In the genomic region with DNA sequence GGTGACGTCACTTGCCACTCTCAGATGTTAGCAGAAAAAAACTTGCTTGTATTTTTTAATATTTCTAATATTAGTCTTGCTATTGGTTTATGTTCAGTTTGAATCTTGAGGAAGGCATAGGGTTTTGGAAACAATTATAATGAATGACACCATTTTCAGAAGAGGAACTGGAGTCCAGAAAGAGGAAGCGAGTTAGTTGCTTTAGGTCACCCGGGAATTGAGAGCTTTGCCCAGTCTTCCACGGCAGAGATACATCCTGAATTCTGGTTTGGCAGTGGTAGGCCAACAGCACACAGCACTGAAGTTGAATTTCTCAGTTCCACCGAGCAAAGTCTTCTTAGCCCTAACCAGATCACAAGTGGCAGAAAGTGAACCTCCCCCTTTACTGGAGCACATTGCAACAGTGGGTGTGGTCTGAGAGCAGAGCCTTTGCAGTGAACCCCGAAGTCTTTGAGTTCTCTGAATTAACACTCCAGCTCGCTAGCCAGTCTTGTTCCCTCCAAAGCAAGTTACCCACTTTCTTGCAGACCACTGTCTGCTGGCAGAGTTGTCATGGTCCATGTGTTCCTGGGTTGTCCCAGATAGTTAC, we compare ENCODE assay signal across 21 mouse cellular contexts.
DNase-seq lines count a peak whose midpoint lies in the region; ATAC-seq and TF ChIP-seq lines count a peak whose summit lies in the region.
"Had no signal": no experiment of that assay in that cellular context is flagged by ENCODE, and none has a peak within 500 bp of the region (broad histone marks: within the 10 kb centered on the region; RNA-seq: fewer than 3 reads in every experiment).

No protein-coding gene starts in this region.

- peak; percentile 0; the same call in 1 of the 2 replicates for TF ChIP-seq RAD21 in CH12.LX (IDR thresholded peaks at IDR 0.05; ENCODE audit: low read depth, low read length)

- TF ChIP-seq POLR2A in lung, adult 2 months (IDR thresholded peaks at IDR 0.05; ENCODE audit: borderline replicate concordance, extremely low read depth, low read depth, low read length): no peak
- TF ChIP-seq POLR2A in CH12.LX (IDR thresholded peaks at IDR 0.05; ENCODE audit: low read depth, low read length): no peak

- no peak overlapping the region for H3K27ac ChIP-seq in lung, embryonic 16.5 days (ENCODE audit: low read length)
- H3K27ac ChIP-seq in CH12.LX (ENCODE audit: insufficient read depth, low read depth): no peak overlapping the region
- H3K27ac ChIP-seq: forebrain, embryonic 15.5 days; hindbrain, embryonic 15.5 days; liver, embryonic 12.5 days; macrophage had no signal

- no peak for DNase-seq in lung, adult 2 months
- peak; percentile 93 for DNase-seq in CH12.LX (ENCODE audit: extremely low read depth)
- DNase-seq in brain, adult 2 months (ENCODE audit: low read depth, low spot score): peak; percentile 12
- no peak for DNase-seq in right cerebral cortex, postnatal 4 days
- DNase-seq in thymus, postnatal 0 days (ENCODE audit: low spot score): no peak
- DNase-seq: adrenal gland, postnatal 25 days; cerebellum, postnatal 10 days; gastrocnemius, postnatal 36 days; kidney, adult 11 months; kidney, postnatal 10 days; midbrain, embryonic 14.5 days; right cerebral cortex, adult 18-20 months; thymus, postnatal 14 days had no signal

- ATAC-seq in lung, embryonic 16.5 days (ENCODE audit: low read depth): peak; percentile 28; the same call in 1 of the 2 replicates
- ATAC-seq in monocyte, adult 5-6 weeks (replicated peaks; ENCODE audit: insufficient number of reproducible peaks, low FRiP score, low TSS enrichment, poor library complexity, severe bottlenecking): peak; percentile 67
- ATAC-seq: liver, embryonic 12.5 days had no signal

- no peaks in the 10 kb centered on the region for H3K79me2 ChIP-seq in CH12.LX (replicated peaks; ENCODE audit: control insufficient read depth, extremely low read depth, insufficient read depth, poor library complexity, severe bottlenecking)

- no peak overlapping the region for H3K4me2 ChIP-seq in lung, embryonic 16.5 days (ENCODE audit: low read depth, low read length)
- H3K4me2 ChIP-seq in CH12.LX (ENCODE audit: insufficient read depth, low read depth, poor library complexity, severe bottlenecking): peak overlapping the region; percentile 31
- H3K4me2 ChIP-seq: forebrain, embryonic 15.5 days; heart, embryonic 12.5 days; hindbrain, embryonic 15.5 days; liver, embryonic 12.5 days had no signal

- no peaks in the 10 kb centered on the region for H3K9me3 ChIP-seq in lung, embryonic 16.5 days (ENCODE audit: control insufficient read depth, low read length)
- H3K9me3 ChIP-seq in CH12.LX (replicated peaks; ENCODE audit: low read length): no peaks in the 10 kb centered on the region
- H3K9me3 ChIP-seq: forebrain, embryonic 15.5 days; heart, embryonic 12.5 days; hindbrain, embryonic 15.5 days; liver, embryonic 12.5 days had no signal

- in situ Hi-C loops in CH12.LX (cut with MboI; ENCODE audit: low pct_ligation_motif_present, low pct_unique_long_range_greater_than_20kb, low sequenced_read_pairs): loop anchor here (5.0 to 25.0 kb wide), 2 partner anchors 554 to 586 kb away; no protein-coding TSS in a partner anchor

- WGBS in lung, embryonic 16.5 days: 58% methylated on average over 7 of the region's 7 CpGs
- 52% methylated on average over 7 of the region's 7 CpGs for WGBS in lung, adult 2 months

- TF ChIP-seq EP300 in CH12.LX (IDR thresholded peaks at IDR 0.05; ENCODE audit: low read length): peak; percentile 99

- no peaks in the 10 kb centered on the region for H3K27me3 ChIP-seq in lung, embryonic 16.5 days (ENCODE audit: control insufficient read depth, insufficient read depth, low read depth, low read length)
- no peaks in the 10 kb centered on the region for H3K27me3 ChIP-seq in CH12.LX (replicated peaks)
- H3K27me3 ChIP-seq: forebrain, embryonic 15.5 days; heart, embryonic 12.5 days; hindbrain, embryonic 15.5 days; liver, embryonic 12.5 days had no signal

- no peak for TF ChIP-seq CTCF in lung, adult 2 months (IDR thresholded peaks at IDR 0.05; ENCODE audit: insufficient read depth, low read length)
- no peak for TF ChIP-seq CTCF in CH12.LX (conservative IDR thresholded peaks at IDR 0.05 in 1 of 2, IDR thresholded peaks at IDR 0.05 in 1 of 2; ENCODE audit: low read depth in 2 of 2, low read length in 2 of 2)

- no peak overlapping the region for H3K4me3 ChIP-seq in lung, embryonic 16.5 days (ENCODE audit: low read length)
- no peak overlapping the region for H3K4me3 ChIP-seq in lung, adult 2 months (replicated peaks; ENCODE audit: extremely low read depth, low read depth, low read length)
- no peak overlapping the region for H3K4me3 ChIP-seq in CH12.LX (replicated peaks in 1 of 3; ENCODE audit: low read depth in 2 of 3, low read length in 2 of 3, poor library complexity in 1 of 3)
- H3K4me3 ChIP-seq: erythroblast, embryonic 14.5 days; forebrain, embryonic 15.5 days; heart, embryonic 12.5 days; hindbrain, embryonic 15.5 days; liver, embryonic 12.5 days had no signal

- H3K9ac ChIP-seq in lung, embryonic 16.5 days (ENCODE audit: low read length): no peak overlapping the region
- H3K9ac ChIP-seq in CH12.LX (ENCODE audit: insufficient read depth, low read depth): no peak overlapping the region
- H3K9ac ChIP-seq: forebrain, embryonic 15.5 days; heart, embryonic 12.5 days; hindbrain, embryonic 15.5 days; liver, embryonic 12.5 days had no signal

- H3K36me3 ChIP-seq in lung, embryonic 16.5 days (ENCODE audit: control insufficient read depth, insufficient read depth, low read length): no peaks in the 10 kb centered on the region
- no peaks in the 10 kb centered on the region for H3K36me3 ChIP-seq in CH12.LX (replicated peaks in 1 of 2; ENCODE audit: control insufficient read depth in 1 of 2, insufficient read depth in 1 of 2, low read length in 1 of 2)
- H3K36me3 ChIP-seq: forebrain, embryonic 15.5 days; hindbrain, embryonic 15.5 days; liver, embryonic 12.5 days had no signal

- dilution Hi-C loops in CH12.LX (cut with MboI; ENCODE audit: extremely low pct_ligation_motif_present, extremely low pct_unique_long_range_greater_than_20kb, low sequenced_read_pairs): no loop called here

- no peaks in the 10 kb centered on the region for H3K4me1 ChIP-seq in lung, embryonic 16.5 days (replicated peaks; ENCODE audit: control insufficient read depth, insufficient read depth, low read length)
- 0 out of 2 replicates have a peak, but pooled peaks cover 2% of the 10 kb centered on the region for H3K4me1 ChIP-seq in lung, adult 2 months (ENCODE audit: control insufficient read depth, insufficient read depth, low read length)
- H3K4me1 ChIP-seq in CH12.LX (ENCODE audit: control insufficient read depth in 1 of 2, insufficient read depth in 2 of 2): peaks cover 9 to 28% of the 10 kb centered on the region in 2 experiments
- H3K4me1 ChIP-seq: heart, embryonic 12.5 days; hindbrain, embryonic 15.5 days; liver, embryonic 12.5 days had no signal

TF ChIP-seq in CH12.LX, 34 proteins besides CTCF, POLR2A, EP300 and RAD21 (continues in another document):
- peak; percentile 57 for TF ChIP-seq SIN3A (IDR thresholded peaks at IDR 0.05; ENCODE audit: low read length)
- peak; percentile 46; the same call in 1 of the 2 replicates for TF ChIP-seq CHD2 (IDR thresholded peaks at IDR 0.05; ENCODE audit: low read length)
- no peak for TF ChIP-seq TBP (conservative IDR thresholded peaks at IDR 0.05; ENCODE audit: low read depth, low read length)
- peak; percentile 39 for TF ChIP-seq HCFC1 (IDR thresholded peaks at IDR 0.05; ENCODE audit: low read depth, low read length)
- TF ChIP-seq TCF12 (IDR thresholded peaks at IDR 0.05; ENCODE audit: low read depth, low read length): 0 out of 2 replicates have a peak, but pooled peaks have one; percentile 37
- TF ChIP-seq ZNF384 (IDR thresholded peaks at IDR 0.05; ENCODE audit: low read depth, low read length): peak; percentile 15; the same call in 1 of the 2 replicates
- TF ChIP-seq USF1 (IDR thresholded peaks at IDR 0.05; ENCODE audit: low read depth, low read length): no peak
- no peak for TF ChIP-seq E2F4 (IDR thresholded peaks at IDR 0.05; ENCODE audit: insufficient replicate concordance, low read depth, low read length)
- no peak for TF ChIP-seq USF2 (conservative IDR thresholded peaks at IDR 0.05; ENCODE audit: low read depth, low read length)
- TF ChIP-seq NELFE (IDR thresholded peaks at IDR 0.05; ENCODE audit: low read depth, low read length): no peak
- peak; percentile 41; the same call in 1 of the 2 replicates for TF ChIP-seq MAX (IDR thresholded peaks at IDR 0.05; ENCODE audit: low read length)
- no peak for TF ChIP-seq NRF1 (IDR thresholded peaks at IDR 0.05; ENCODE audit: low read depth, low read length)
- no peak for TF ChIP-seq GABPA (IDR thresholded peaks at IDR 0.05; ENCODE audit: insufficient replicate concordance, low read depth, low read length)
- TF ChIP-seq MEF2A (IDR thresholded peaks at IDR 0.05; ENCODE audit: borderline replicate concordance, low read depth, low read length): peak; percentile 49; the same call in 1 of the 2 replicates
- TF ChIP-seq MXI1 (IDR thresholded peaks at IDR 0.05; ENCODE audit: low read depth, low read length): no peak
- TF ChIP-seq SMC3 (IDR thresholded peaks at IDR 0.05; ENCODE audit: low read depth, low read length): no peak
- peak; percentile 79 for TF ChIP-seq JUND (conservative IDR thresholded peaks at IDR 0.05; ENCODE audit: low read depth, low read length)
- 0 out of 2 replicates have a peak, but pooled peaks have one; percentile 12 for TF ChIP-seq ZMIZ1 (IDR thresholded peaks at IDR 0.05; ENCODE audit: low read depth, low read length)
- TF ChIP-seq ELF1 (IDR thresholded peaks at IDR 0.05; ENCODE audit: low read depth, low read length): peak; percentile 48; the same call in 1 of the 2 replicates
- TF ChIP-seq ETS1 (conservative IDR thresholded peaks at IDR 0.05; ENCODE audit: low read depth, low read length): peak; percentile 67
- TF ChIP-seq KAT2A (IDR thresholded peaks at IDR 0.05; ENCODE audit: insufficient replicate concordance, low read length): 0 out of 2 replicates have a peak, but pooled peaks have one; percentile 30
- no peak for TF ChIP-seq CHD1 (IDR thresholded peaks at IDR 0.05; ENCODE audit: low read depth, low read length)
- no peak for TF ChIP-seq MAFK (IDR thresholded peaks at IDR 0.05; ENCODE audit: insufficient replicate concordance, low read length)
- no peak for TF ChIP-seq ZC3H11A (IDR thresholded peaks at IDR 0.05; ENCODE audit: low read depth, low read length)
- no peak; the same call in 1 of the 2 replicates for TF ChIP-seq MAZ (IDR thresholded peaks at IDR 0.05; ENCODE audit: low read depth, low read length)
- peak; percentile 39; the same call in 1 of the 2 replicates for TF ChIP-seq BHLHE40 (IDR thresholded peaks at IDR 0.05; ENCODE audit: low read depth, low read length)
- 0 out of 2 replicates have a peak, but pooled peaks have one; percentile 46 for TF ChIP-seq MYC (IDR thresholded peaks at IDR 0.05; ENCODE audit: low read depth, low read length)
- peak; percentile 73 for TF ChIP-seq JUN (IDR thresholded peaks at IDR 0.05; ENCODE audit: insufficient read depth, low read depth, low read length)

Comparison
In these comparisons a context has a peak if more than half of its experiments do, and no peak if none do; other contexts are left out.
1. DNase-seq: peak in CH12.LX (single experiment) and brain, adult 2 months (single experiment); none in lung, adult 2 months (single experiment), right cerebral cortex, postnatal 4 days (single experiment) and thymus, postnatal 0 days (single experiment).